Mouse (Mus musculus) liver, embryonic 18 days (tissue): ENCODE results near the gene Olfr519. TPM values are rescaled to one million over a fixed set of nuclear protein-coding genes. Genes with fewer than 3 reads are reported as not detected.

Experiments
- polyA plus RNA-seq: library from polyadenylated mRNA; depleted of rRNA; stranded (reverse); fragments of >200 nt; gene quantifications from 2 replicates; pipeline ENCODE4 v1.2.3, GENCODE M21; 2012; rRNA removed

Olfr519 gene
- not detected in 2 replicates for polyA plus RNA-seq

DNA sequence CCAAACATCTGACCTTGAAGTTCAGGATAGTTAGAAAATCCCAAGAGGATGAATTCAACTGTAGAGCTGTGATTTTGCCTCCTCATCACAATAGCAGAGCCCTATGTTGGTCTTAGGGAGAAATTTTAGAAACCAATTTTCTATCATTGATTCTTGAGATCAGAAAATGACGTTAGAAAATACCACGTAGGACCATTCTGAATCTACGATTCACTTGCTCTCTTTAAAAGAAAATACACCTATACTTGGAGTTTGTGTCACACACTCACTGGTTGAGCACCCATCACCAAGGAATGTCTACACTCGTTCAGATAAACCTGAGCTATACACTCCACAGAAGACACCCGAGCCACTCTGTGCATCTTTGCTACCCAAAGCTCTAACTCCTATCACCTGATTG is at the start of gene Olfr519:
Olfr519 (minus strand) TSS at position 101 of the 400 bp plus-strand sequence.

DNA sequence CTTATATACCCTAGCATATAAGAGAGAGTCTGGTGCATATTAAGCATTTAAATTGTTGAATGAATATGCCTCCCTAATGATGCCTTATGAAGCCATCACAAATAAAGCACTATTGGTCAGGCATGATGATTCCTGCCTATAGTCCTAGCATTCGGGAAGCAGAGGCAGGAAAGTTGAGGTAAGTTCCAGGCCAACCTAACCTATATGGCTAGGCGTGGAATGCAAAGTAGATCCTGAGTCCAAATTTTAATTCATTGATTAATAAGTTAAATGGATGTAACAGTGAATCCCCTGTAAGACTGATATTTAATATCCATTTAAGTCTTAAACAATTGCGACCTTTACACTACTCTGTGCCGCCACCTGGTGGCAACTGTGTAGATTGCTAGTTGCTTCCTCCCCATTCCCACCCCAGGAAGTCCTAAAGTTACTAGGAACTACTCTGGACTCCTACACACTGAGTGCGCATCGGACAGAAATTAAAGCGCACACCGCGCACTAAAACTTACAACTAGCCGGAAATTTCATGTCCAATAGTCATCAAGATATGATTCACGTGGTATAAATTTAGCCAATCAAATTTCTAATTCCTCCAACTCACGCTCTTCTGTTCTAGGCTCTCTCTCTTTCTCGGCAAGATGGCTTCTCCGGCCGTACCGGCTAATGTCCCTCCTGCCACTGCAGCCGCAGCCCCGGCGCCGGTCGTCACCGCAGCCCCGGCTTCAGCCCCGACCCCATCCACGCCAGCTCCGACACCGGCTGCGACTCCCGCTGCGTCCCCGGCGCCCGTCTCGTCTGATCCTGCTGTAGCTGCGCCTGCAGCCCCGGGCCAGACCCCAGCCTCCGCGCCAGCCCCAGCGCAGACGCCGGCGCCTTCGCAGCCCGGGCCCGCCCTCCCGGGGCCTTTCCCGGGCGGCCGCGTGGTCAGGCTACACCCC is 39.8 kb upstream of the Olfr519 start, which contains the start of gene Eif3f:
Eif3f (plus strand) TSS at position 624 of the 938 bp plus-strand sequence.

DNA sequence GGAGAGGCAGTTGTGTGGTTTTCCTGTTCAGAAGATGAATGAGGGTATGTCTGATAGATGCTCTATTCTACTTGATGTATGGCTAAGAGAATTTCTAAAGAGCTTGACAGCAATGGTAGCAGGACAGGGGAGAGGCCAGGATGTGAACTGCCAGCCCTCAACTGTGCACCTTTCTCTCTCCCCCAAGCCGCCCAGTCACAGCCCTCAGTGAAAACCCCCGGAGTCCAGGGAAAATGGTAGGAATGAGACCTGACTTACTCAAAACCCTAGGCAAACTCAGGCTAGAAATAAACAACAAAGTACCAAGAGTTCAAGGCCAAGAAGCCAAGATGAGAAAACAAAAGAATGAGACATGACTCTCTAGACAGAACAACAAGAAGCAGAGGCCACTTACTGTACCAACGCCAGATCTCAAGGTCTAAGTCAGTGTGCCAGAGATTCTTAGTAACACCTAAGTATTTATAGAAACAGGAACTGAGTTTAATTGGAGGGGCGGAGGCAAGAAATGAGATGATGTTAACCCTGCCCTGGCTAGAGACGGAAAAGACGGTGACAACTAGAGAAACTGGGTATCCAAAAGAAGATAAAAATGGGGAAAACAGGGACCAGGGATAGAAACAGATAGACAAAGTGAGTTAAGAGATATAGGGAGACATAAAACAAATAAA is 35.6 kb upstream of the Olfr519 start, which contains the start of gene Nlrp10:
Nlrp10 (minus strand) TSS at position 453 of the 668 bp plus-strand sequence.

DNA sequence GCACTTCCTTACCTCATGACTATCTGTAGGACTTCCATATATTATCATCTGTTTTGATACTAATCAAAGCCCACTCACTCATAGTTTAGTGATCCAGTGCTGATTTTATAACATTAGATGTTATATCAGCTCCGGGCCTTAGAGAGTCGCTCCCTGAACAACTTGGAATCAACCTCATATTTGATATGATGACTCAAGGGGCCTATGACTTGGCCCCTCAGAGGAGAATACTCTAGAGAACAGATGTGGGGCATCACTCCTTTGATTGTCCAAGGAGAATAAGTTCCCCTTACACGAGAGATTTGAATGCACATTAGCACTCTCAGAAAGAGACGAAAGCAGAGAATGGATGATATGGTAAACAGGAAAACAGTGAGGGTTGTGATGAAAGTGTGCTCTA is 9.3 kb downstream of the Olfr519 start, which contains the start of gene Olfr518:
Olfr518 (minus strand) TSS at position 101 of the 400 bp plus-strand sequence.

DNA sequence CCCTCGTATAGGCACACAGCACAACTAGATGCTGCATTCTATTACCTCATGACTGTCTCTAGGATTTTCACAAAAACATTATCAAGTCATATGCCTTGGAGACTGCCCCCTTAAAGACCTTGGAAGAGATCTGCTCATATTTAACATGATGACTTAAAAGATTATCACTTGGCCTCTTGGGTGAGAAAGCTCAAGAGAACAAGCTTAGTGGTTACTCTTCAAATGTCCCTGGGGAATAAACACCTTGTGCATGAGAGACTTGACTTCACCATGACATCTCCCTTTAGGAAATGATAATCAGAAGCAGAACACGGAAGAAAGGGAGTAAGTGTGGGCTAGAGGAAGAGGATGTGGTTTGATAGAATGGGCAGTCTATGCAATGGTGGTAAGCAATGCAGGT is 21.9 kb downstream of the Olfr519 start, which contains the start of gene Olfr517:
Olfr517 (minus strand) TSS at position 101 of the 400 bp plus-strand sequence.

DNA sequence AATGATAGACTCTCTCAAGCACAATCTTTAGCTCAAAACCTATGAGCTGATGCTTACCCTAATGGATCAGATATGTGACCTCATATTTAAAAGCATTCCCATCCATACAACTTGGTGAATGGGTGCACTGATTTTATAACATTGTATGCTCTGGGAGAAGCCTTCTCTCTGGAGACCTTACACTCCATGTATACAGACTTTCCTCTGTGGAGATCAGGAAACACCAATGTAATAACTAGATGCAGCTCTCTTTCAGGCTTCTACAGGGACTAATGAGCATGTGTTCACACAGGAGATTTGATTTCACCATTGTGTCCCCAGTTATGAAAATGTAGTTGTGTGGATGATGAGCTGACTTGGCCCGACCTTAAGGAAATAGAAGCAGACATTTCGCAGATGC is 43.8 kb downstream of the Olfr519 start, which contains the start of gene Olfr516:
Olfr516 (minus strand) TSS at position 101 of the 400 bp plus-strand sequence.

Other genes with a start within 250 kb of the Olfr519 start
- not detected in 2 replicates for gene Olfr509, start 242.5 kb downstream of the Olfr519 start, polyA plus RNA-seq
- not detected in 2 replicates for gene Olfr510, start 228.0 kb downstream of the Olfr519 start, polyA plus RNA-seq
- gene Olfr512, start 181.1 kb downstream of the Olfr519 start, polyA plus RNA-seq = not detected in 2 replicates
- not detected in 2 replicates for gene Olfr513, start 143.4 kb downstream of the Olfr519 start, polyA plus RNA-seq
- not detected in 2 replicates for gene Olfr514, start 68.4 kb downstream of the Olfr519 start, polyA plus RNA-seq
- gene Olfr516, start 43.9 kb downstream of the Olfr519 start, polyA plus RNA-seq = not detected in 2 replicates
- gene Olfr517, start 22.0 kb downstream of the Olfr519 start, polyA plus RNA-seq = not detected in 2 replicates
- not detected in 2 replicates for gene Olfr518, start 9.4 kb downstream of the Olfr519 start, polyA plus RNA-seq
- 0.01 TPM in 1 of 2 replicates, not detected in the other for gene Nlrp10, start 35.8 kb upstream of the Olfr519 start, polyA plus RNA-seq
- 28.0 and 34.2 TPM in 2 replicates for gene Eif3f, start 40.0 kb upstream of the Olfr519 start, polyA plus RNA-seq
- gene Tub, start 55.9 kb upstream of the Olfr519 start, polyA plus RNA-seq = 0.01 and 0.07 TPM in 2 replicates
- gene Ric3, start 188.9 kb upstream of the Olfr519 start, polyA plus RNA-seq = 0.16 and 0.20 TPM in 2 replicates